Mouse (Mus musculus) bone marrow macrophage, adult 2 months (primary cell): ENCODE measurements around the gene Ints13.

Source experiments
- CTCF ChIP-seq: IDR thresholded peaks from 2 replicates; pipeline ENCODE4 v1.5.1; 2012; ENCODE audit warnings: low read depth, mild to moderate bottlenecking, low read length, moderate library complexity
- POLR2A ChIP-seq: IDR thresholded peaks from 2 replicates; pipeline ENCODE4 v1.6.1; 2012; ENCODE audit warnings: mild to moderate bottlenecking, low read depth, low read length, borderline replicate concordance

DNA sequence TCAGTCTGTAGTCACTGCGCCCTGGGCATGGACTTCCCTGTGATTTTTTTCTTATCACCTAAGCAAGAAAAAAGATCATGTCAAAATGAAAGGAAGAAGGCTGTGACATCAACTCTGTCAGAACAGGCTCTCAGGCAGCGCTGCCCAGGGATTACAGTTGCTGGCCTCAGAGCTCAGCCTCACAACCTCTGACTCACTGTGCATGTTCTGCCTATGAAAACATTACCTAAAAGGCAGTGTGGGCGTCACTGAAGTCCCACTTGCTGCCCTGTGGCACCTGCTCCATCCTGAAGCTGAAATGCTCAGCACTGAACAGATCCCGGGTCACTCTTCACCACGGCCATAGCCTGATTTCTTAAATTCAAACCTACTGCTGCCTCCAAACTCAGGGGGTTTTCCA, 35.1 kb upstream of the Ints13 start:
- TF ChIP-seq CTCF (no peak), POLR2A (no peak)
